Mouse (Mus musculus): ENCODE data around the gene Gm4756.

DNA sequence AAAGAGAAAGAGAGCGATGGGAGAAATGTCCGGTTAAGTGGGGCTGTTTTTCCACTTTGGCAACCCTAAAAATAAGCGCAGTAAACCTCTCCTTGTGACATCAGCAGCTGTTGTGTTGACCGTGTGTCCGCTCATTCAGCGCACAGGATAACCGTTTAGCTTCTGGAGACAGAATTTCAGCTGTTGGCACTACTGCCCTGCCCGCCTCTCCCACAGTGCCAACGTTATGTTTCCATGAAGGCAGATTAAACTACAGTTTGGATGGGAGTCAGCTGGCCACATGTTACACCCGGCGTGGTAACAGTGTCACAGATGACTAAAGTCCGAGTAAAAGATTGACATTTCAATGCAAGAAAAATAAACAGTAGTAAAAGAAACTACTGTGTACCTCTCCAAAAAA is 45.0 kb upstream of the Gm4756 start:
- no peak for TF ChIP-seq CTCF (IDR thresholded peaks at IDR 0.05; ENCODE audit: low read depth)
- TF ChIP-seq EP300 (IDR thresholded peaks at IDR 0.05; ENCODE audit: low read depth): no peak

Measured in liver, postnatal 0 days (tissue).